Mouse (Mus musculus): ENCODE results near the gene Btbd7. TPM values are rescaled to one million over a fixed set of nuclear protein-coding genes. Genes with fewer than 3 reads are reported as not detected.

The Btbd7 gene
- polyA plus RNA-seq, 2 experiments = 23.0 to 25.4 TPM

DNA sequence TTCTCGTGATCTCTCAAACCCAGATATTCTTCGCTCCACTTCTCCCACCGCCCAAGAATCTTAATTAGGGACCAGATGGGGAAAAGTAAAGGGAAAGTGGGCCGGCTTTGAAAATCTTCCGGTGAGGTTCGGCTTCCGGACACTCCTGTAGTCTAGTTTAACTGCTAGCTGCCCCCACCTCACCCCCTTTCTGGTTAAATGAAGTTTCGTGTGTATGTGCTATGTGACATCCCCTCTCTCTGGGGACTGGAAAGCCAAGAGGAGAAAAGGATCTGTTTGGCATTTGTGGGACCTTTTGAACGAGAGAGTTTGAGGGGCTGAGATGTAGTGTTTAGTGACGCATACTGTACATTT, 119.9 kb downstream of the Btbd7 start, which contains the start of gene Gm20604:
Gene Gm20604 (minus strand): TSS at position 270 of the 354 bp plus-strand sequence.
- Histone ChIP-seq H3K27me3 (ENCODE audit: control insufficient read depth, insufficient read depth, low read length) (no peaks in the 10 kb centered on the region), H3K27ac (replicated peaks; ENCODE audit: low read depth, low read length) (peak within 1 kb of the TSS; percentile 83), H3K4me1 (ENCODE audit: control insufficient read depth, insufficient read depth, low read length) (peaks cover 18% of the 10 kb centered on the region), H3K4me2 (replicated peaks; ENCODE audit: low read depth, low read length, severe bottlenecking) (peak within 1 kb of the TSS; percentile 79), H3K9me3 (ENCODE audit: control insufficient read depth, low read length) (no peaks in the 10 kb centered on the region), H3K4me3 (replicated peaks; ENCODE audit: low read length) (peak within 1 kb of the TSS; percentile 89), H3K9ac (ENCODE audit: low read depth, low read length, severe bottlenecking) (peak within 1 kb of the TSS; percentile 77), H3K36me3 (ENCODE audit: control insufficient read depth, insufficient read depth, low read length) (peaks cover 13% of the 10 kb centered on the region)
- TF ChIP-seq POLR2A (IDR thresholded peaks at IDR 0.05; ENCODE audit: borderline replicate concordance, extremely low read depth, insufficient read depth, insufficient read length) = no peak
- WGBS = under 1% methylated on average over 10 of the region's 10 CpGs
- DNase-seq (ENCODE audit: low spot score) (no peak), ATAC-seq (ENCODE audit: low FRiP score, low read depth) (no peak)

DNA sequence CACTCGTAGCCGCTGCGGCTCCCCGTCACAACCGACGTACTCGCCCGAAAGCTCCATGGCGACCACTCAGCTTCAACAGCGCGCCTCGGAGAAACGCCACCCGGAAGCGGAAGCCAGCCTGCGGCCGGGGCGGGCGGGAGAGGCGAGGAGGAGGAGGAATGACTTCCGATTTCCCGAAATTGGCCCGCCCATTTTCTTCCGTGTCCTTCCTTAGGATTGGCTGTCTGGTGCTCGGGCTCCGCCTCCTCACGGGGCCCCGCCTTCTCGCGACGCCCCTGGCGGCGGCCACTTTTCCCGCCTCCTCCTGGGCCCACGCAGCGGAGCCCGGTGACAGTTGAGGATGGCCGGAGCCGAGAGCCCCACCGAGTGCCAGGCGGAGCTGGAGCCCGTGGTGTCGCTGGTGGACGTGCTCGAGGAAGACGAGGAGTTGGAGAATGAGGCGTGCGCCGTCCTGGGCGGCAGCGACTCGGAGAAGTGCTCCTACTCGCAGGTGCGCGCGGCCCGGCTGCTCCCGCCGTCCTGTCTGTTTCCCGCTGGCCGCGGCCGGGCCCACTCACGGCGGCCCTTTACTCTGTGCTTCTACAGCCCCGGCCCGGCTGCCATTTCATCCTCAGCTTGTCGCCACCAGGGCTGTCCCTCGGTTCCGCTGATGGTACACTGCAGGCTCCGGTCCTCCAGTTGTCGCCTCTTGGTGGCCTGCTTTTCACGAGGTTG, 120.4 kb downstream of the Btbd7 start, which contains the start of the genes Gm28051, Gon7 and Ubr7:
Gene Gm28051 (minus strand): TSS at position 77 of the 714 bp plus-strand sequence.
Gene Gon7 (minus strand): TSS at position 115 of the 714 bp plus-strand sequence.
Gene Ubr7 (plus strand): TSS at position 279 of the 714 bp plus-strand sequence.
- peak; percentile 63; the same call in 1 of the 2 replicates for TF ChIP-seq POLR2A (IDR thresholded peaks at IDR 0.05; ENCODE audit: borderline replicate concordance, extremely low read depth, insufficient read depth, insufficient read length)
- Histone ChIP-seq H3K4me3 (replicated peaks; ENCODE audit: low read length) (peak within 1 kb of the TSS; percentile 89), H3K9ac (ENCODE audit: low read depth, low read length, severe bottlenecking) (peak within 1 kb of the TSS; percentile 77), H3K4me1 (ENCODE audit: control insufficient read depth, insufficient read depth, low read length) (peaks cover 18% of the 10 kb centered on the region), H3K27me3 (ENCODE audit: control insufficient read depth, insufficient read depth, low read length) (no peaks in the 10 kb centered on the region), H3K9me3 (ENCODE audit: control insufficient read depth, low read length) (no peaks in the 10 kb centered on the region), H3K27ac (replicated peaks; ENCODE audit: low read depth, low read length) (peak within 1 kb of the TSS; percentile 83), H3K4me2 (replicated peaks; ENCODE audit: low read depth, low read length, severe bottlenecking) (peak within 1 kb of the TSS; percentile 79), H3K36me3 (ENCODE audit: control insufficient read depth, insufficient read depth, low read length) (peaks cover 11% of the 10 kb centered on the region)
- WGBS = under 1% methylated on average over 52 of the region's 73 CpGs
- ATAC-seq (ENCODE audit: low FRiP score, low read depth) (peak; percentile 98), DNase-seq (ENCODE audit: low spot score) (peak; percentile 98)

DNA sequence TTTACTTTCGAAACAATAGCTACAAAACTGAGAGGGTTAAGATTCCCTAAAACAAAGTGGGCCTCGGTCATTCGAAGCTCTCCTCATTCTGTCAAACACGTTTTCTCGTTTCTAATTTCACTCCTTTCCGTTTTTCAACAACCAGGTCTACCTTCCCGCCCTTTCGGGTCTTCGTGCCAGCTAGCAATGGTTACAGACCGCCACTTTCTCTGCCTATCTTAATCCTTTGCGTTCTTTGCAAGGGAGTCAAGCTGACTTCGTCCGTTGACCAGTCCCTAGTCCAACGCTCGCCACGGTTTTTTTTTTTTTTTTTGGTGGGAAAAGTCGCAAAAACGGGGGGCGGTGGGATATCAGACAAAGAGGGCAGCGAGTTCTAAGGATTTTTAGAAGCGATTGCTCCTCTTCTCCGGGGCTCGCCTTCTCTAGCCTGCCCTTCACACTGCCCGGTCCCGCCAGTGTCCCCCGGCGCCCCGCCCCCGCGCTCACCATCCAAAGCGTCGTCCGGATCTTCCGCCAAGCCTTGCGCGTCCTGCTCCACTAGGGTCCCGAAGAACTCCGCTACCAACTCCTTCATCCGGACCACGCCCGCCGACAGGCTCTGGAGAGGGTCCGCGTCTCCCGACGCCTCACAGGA, 121.1 kb downstream of the Btbd7 start:
- Histone ChIP-seq H3K4me3 (replicated peaks; ENCODE audit: low read length) (peak overlapping the region; percentile 89), H3K27me3 (ENCODE audit: control insufficient read depth, insufficient read depth, low read length) (no peaks in the 10 kb centered on the region), H3K4me1 (ENCODE audit: control insufficient read depth, insufficient read depth, low read length) (peaks cover 18% of the 10 kb centered on the region), H3K36me3 (ENCODE audit: control insufficient read depth, insufficient read depth, low read length) (peaks cover 4% of the 10 kb centered on the region), H3K4me2 (replicated peaks; ENCODE audit: low read depth, low read length, severe bottlenecking) (peak overlapping the region; percentile 65), H3K27ac (replicated peaks; ENCODE audit: low read depth, low read length) (peak overlapping the region; percentile 83), H3K9ac (ENCODE audit: low read depth, low read length, severe bottlenecking) (peak overlapping the region; percentile 77), H3K9me3 (ENCODE audit: control insufficient read depth, low read length) (no peaks in the 10 kb centered on the region)
- no peak for TF ChIP-seq POLR2A (IDR thresholded peaks at IDR 0.05; ENCODE audit: borderline replicate concordance, extremely low read depth, insufficient read depth, insufficient read length)
- ATAC-seq (ENCODE audit: low FRiP score, low read depth) (peak; percentile 81), DNase-seq (ENCODE audit: low spot score) (no peak)
- 2% methylated on average over 46 of the region's 46 CpGs for WGBS

DNA sequence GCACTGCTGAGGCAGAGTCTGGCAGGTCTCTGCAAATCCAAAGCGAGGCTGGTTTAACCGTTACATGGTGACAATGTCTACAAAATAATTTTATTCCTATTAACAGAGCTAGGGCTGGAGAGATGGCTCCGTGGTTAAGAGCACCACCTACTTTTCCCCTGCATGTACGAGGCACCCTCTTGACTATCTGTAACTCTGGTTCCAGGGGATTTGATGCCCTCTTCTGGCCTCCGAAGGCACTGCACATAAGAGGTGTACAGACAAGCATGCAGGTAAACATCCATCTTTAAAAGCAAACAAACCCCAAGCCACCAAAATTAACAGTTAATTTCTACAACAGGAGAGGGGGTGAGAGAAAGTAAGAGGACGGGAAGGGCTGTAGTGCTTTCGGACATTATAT, 122.0 kb downstream of the Btbd7 start:
- ATAC-seq (ENCODE audit: low FRiP score, low read depth) (no peak), DNase-seq (ENCODE audit: low spot score) (no peak)
- TF ChIP-seq POLR2A (IDR thresholded peaks at IDR 0.05; ENCODE audit: borderline replicate concordance, extremely low read depth, insufficient read depth, insufficient read length) = no peak
- Histone ChIP-seq H3K4me2 (replicated peaks; ENCODE audit: low read depth, low read length, severe bottlenecking) (peak overlapping the region; percentile 65), H3K9ac (ENCODE audit: low read depth, low read length, severe bottlenecking) (peak overlapping the region; percentile 77; the same call in 1 of the 2 replicates), H3K36me3 (ENCODE audit: control insufficient read depth, insufficient read depth, low read length) (no peaks in the 10 kb centered on the region; the same call in 1 of the 2 replicates), H3K4me1 (ENCODE audit: control insufficient read depth, insufficient read depth, low read length) (peaks cover 18% of the 10 kb centered on the region), H3K27ac (replicated peaks; ENCODE audit: low read depth, low read length) (no peak overlapping the region), H3K4me3 (replicated peaks; ENCODE audit: low read length) (peak overlapping the region; percentile 89), H3K9me3 (ENCODE audit: control insufficient read depth, low read length) (no peaks in the 10 kb centered on the region), H3K27me3 (ENCODE audit: control insufficient read depth, insufficient read depth, low read length) (no peaks in the 10 kb centered on the region)
- 80% methylated on average over 7 of the region's 7 CpGs for WGBS

DNA sequence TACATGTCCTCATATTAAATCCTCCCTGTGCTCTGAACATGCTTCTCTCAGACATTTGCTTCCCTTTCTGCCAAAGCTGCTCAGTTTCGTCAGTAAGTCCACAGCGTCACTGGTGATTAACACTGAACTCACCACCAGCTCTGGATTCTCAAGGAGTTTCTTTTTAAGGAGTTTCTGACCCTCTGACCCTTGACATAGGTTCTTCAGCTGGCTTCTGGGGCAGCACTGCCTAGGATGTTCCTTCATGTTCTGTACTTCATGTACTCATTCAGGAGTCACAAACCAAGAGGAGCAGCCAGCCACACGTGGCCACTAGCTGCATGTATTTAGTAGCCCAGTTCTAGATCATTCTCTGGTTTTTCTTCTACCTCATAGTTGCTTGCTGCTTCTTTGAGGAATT, 130.0 kb downstream of the Btbd7 start:
- WGBS = 84% methylated on average over 3 of the region's 3 CpGs

More for the DNA sequence above, 130.0 kb downstream of the Btbd7 start:
- ATAC-seq (ENCODE audit: low FRiP score, low read depth) = no peak
- TF ChIP-seq POLR2A (IDR thresholded peaks at IDR 0.05; ENCODE audit: borderline replicate concordance, extremely low read depth, insufficient read depth, insufficient read length) = no peak
- H3K27me3 ChIP-seq (ENCODE audit: control insufficient read depth, insufficient read depth, low read length) = no peaks in the 10 kb centered on the region
- no peak overlapping the region for H3K9ac ChIP-seq (ENCODE audit: low read depth, low read length, severe bottlenecking)
- H3K36me3 ChIP-seq (ENCODE audit: control insufficient read depth, insufficient read depth, low read length) = peaks cover 16% of the 10 kb centered on the region; the same call in 1 of the 2 replicates
- no peaks in the 10 kb centered on the region for H3K9me3 ChIP-seq (ENCODE audit: control insufficient read depth, low read length)
- no peak for DNase-seq (ENCODE audit: low spot score)
- no peak overlapping the region for H3K27ac ChIP-seq (replicated peaks; ENCODE audit: low read depth, low read length)
- peaks cover 9% of the 10 kb centered on the region; the same call in 1 of the 2 replicates for H3K4me1 ChIP-seq (ENCODE audit: control insufficient read depth, insufficient read depth, low read length)
- H3K4me3 ChIP-seq (replicated peaks; ENCODE audit: low read length) = no peak overlapping the region
- H3K4me2 ChIP-seq (replicated peaks; ENCODE audit: low read depth, low read length, severe bottlenecking) = no peak overlapping the region
